Mouse (Mus musculus): ENCODE data around the gene Unc13c. TPM values are rescaled to one million over a fixed set of nuclear protein-coding genes. Genes with fewer than 3 reads are reported as not detected.

Unc13c gene
- polyA plus RNA-seq, 1 experiment = not detected

DNA sequence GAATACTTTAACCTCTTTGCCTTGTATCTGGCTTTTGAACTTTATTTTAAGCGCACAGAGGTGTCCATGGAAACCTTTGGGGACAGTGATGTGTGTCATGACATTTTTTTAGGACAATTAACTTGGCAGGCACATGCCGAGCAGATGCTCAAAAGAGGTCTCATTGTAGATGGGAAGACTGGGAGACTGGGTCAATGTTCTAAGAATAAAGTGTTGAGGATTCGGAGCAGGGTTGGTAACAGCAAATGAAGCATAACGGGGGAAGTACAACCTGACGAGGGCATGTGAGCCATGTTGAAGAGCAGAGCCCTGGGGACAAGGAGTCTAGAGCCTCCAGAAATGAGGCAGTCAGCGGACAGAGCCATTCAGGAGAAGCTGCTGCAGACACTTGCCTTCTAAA, 6.3 kb downstream of the Unc13c start:
- Histone ChIP-seq H3K4me3 (replicated peaks; ENCODE audit: extremely low read depth, low read depth, low read length) (no peak overlapping the region), H3K4me1 (ENCODE audit: control insufficient read depth, insufficient read depth, low read length) (no peaks in the 10 kb centered on the region)
- WGBS = 79% methylated on average over 6 of the region's 6 CpGs
- no peak for DNase-seq
- TF ChIP-seq CTCF (IDR thresholded peaks at IDR 0.05; ENCODE audit: insufficient read depth, low read length) (no peak), POLR2A (IDR thresholded peaks at IDR 0.05; ENCODE audit: borderline replicate concordance, extremely low read depth, low read depth, low read length) (no peak)

DNA sequence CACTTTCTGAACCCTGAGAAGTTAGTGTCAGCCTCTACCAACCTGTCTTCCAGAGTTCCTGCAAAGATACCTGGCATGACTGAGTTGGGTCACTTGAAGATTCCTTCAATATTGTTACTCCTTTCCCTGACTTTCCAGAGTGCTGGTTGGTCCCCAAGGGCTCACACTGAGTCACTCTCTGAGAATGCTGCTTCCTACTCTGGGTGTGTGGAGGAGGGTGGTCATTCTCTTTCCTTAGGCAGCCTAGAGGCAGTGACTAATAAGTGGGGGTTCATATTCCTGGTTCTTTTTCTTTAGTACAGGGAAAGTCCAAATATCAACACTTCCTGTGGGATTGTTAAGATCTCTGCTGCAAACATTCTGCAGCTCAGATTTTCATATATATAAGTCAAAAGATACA, 16.4 kb downstream of the Unc13c start:
- Histone ChIP-seq H3K4me1 (ENCODE audit: control insufficient read depth, insufficient read depth, low read length) (no peaks in the 10 kb centered on the region), H3K4me3 (replicated peaks; ENCODE audit: extremely low read depth, low read depth, low read length) (no peak overlapping the region)
- DNase-seq = no peak
- TF ChIP-seq POLR2A (IDR thresholded peaks at IDR 0.05; ENCODE audit: borderline replicate concordance, extremely low read depth, low read depth, low read length) (no peak), CTCF (IDR thresholded peaks at IDR 0.05; ENCODE audit: insufficient read depth, low read length) (no peak)

DNA sequence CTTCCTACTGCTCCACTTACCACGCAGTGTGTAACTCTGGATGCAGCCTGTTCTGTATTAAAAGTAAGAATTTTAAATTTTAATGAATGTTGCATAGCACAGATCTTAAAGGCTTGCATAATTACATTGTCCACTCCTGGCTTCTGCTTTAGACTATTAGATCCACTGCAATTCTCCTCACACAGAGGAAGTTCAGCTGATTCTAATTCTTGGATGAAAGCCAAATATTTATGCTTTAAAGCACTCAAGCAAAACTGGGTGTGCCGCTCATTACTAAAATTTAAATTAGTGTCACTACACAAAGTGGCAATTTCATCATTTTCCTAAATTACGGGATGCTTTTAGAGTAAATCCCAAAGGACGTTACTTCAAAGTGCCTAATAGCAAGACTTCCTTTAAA, 17.2 kb downstream of the Unc13c start:
- Histone ChIP-seq H3K4me3 (replicated peaks; ENCODE audit: extremely low read depth, low read depth, low read length) (no peak overlapping the region), H3K4me1 (ENCODE audit: control insufficient read depth, insufficient read depth, low read length) (no peaks in the 10 kb centered on the region)
- TF ChIP-seq POLR2A (IDR thresholded peaks at IDR 0.05; ENCODE audit: borderline replicate concordance, extremely low read depth, low read depth, low read length) (no peak), CTCF (IDR thresholded peaks at IDR 0.05; ENCODE audit: insufficient read depth, low read length) (no peak)
- 69% methylated on average over 4 of the region's 4 CpGs for WGBS
- no peak for DNase-seq

- H3K4me1 ChIP-seq (ENCODE audit: control insufficient read depth, insufficient read depth, low read length) = no peaks in the 10 kb centered on the region
- TF ChIP-seq CTCF (IDR thresholded peaks at IDR 0.05; ENCODE audit: insufficient read depth, low read length) (no peak), POLR2A (IDR thresholded peaks at IDR 0.05; ENCODE audit: borderline replicate concordance, extremely low read depth, low read depth, low read length) (no peak)
- 58% methylated on average over 4 of the region's 4 CpGs for WGBS
- DNase-seq = no peak
- no peak overlapping the region for H3K4me3 ChIP-seq (replicated peaks; ENCODE audit: extremely low read depth, low read depth, low read length)
Observed at GRCm38 (mm10) chr9:73934844-73935243, 33.9 kb downstream of the Unc13c start.

- TF ChIP-seq POLR2A (IDR thresholded peaks at IDR 0.05; ENCODE audit: borderline replicate concordance, extremely low read depth, low read depth, low read length) (no peak), CTCF (IDR thresholded peaks at IDR 0.05; ENCODE audit: insufficient read depth, low read length) (no peak)
- no peaks in the 10 kb centered on the region for H3K4me1 ChIP-seq (ENCODE audit: control insufficient read depth, insufficient read depth, low read length)
- no peak for DNase-seq
- WGBS = 88% methylated on average over 9 of the region's 9 CpGs
- no peak overlapping the region for H3K4me3 ChIP-seq (replicated peaks; ENCODE audit: extremely low read depth, low read depth, low read length)
Observed at GRCm38 (mm10) chr9:73931988-73932387, 36.8 kb downstream of the Unc13c start.

DNA sequence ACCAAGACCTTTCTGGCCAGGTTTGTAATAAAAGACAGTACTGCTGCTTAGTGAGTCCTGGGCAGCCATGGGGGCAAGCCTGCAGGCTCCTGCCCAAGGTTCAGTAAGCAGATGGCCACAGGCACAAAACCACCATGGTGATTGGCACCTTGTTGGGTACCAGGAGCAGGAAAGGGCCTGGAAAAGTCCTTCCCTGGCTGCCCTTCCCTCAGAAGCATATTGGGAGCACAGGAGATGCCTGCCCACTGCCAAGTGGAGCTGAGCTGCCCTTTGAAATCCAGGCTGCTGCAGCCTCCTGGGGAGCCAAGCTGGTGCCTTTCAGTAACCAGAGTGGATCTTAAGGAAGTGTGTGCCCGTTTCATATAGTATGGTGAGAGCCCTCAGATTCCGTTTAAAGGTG, 41.5 kb downstream of the Unc13c start:
- TF ChIP-seq CTCF (IDR thresholded peaks at IDR 0.05; ENCODE audit: insufficient read depth, low read length) = no peak
- no peak for DNase-seq
- WGBS = 68% methylated on average over 2 of the region's 2 CpGs
- Histone ChIP-seq H3K4me3 (replicated peaks; ENCODE audit: extremely low read depth, low read depth, low read length) (no peak overlapping the region), H3K4me1 (ENCODE audit: control insufficient read depth, insufficient read depth, low read length) (no peaks in the 10 kb centered on the region)

- no peak for DNase-seq
- Histone ChIP-seq H3K4me1 (ENCODE audit: control insufficient read depth, insufficient read depth, low read length) (no peaks in the 10 kb centered on the region), H3K4me3 (replicated peaks; ENCODE audit: extremely low read depth, low read depth, low read length) (no peak overlapping the region)
- WGBS = 56% methylated on average over 11 of the region's 11 CpGs
- no peak for TF ChIP-seq CTCF (IDR thresholded peaks at IDR 0.05; ENCODE audit: insufficient read depth, low read length)
- TF ChIP-seq POLR2A (IDR thresholded peaks at IDR 0.05; ENCODE audit: borderline replicate concordance, extremely low read depth, low read depth, low read length) = no peak
Observed at GRCm38 (mm10) chr9:73922449-73923115, 46.2 kb downstream of the Unc13c start.

GRCm38 (mm10) chr9:73905959-73906358, 62.8 kb downstream of the Unc13c start:
- WGBS = 34% methylated on average over 4 of the region's 4 CpGs
- no peak for TF ChIP-seq CTCF (IDR thresholded peaks at IDR 0.05; ENCODE audit: insufficient read depth, low read length)
- no peak for TF ChIP-seq POLR2A (IDR thresholded peaks at IDR 0.05; ENCODE audit: borderline replicate concordance, extremely low read depth, low read depth, low read length)
- DNase-seq = no peak
- Histone ChIP-seq H3K4me1 (ENCODE audit: control insufficient read depth, insufficient read depth, low read length) (no peaks in the 10 kb centered on the region), H3K4me3 (replicated peaks; ENCODE audit: extremely low read depth, low read depth, low read length) (no peak overlapping the region)

GRCm38 (mm10) chr9:73898516-73898915, 70.2 kb downstream of the Unc13c start:
- no peaks in the 10 kb centered on the region for H3K4me1 ChIP-seq (ENCODE audit: control insufficient read depth, insufficient read depth, low read length)
- no peak for DNase-seq
- 67% methylated on average over 3 of the region's 3 CpGs for WGBS
- H3K4me3 ChIP-seq (replicated peaks; ENCODE audit: extremely low read depth, low read depth, low read length) = no peak overlapping the region
- TF ChIP-seq CTCF (IDR thresholded peaks at IDR 0.05; ENCODE audit: insufficient read depth, low read length) (no peak), POLR2A (IDR thresholded peaks at IDR 0.05; ENCODE audit: borderline replicate concordance, extremely low read depth, low read depth, low read length) (no peak)

- H3K4me3 ChIP-seq (replicated peaks; ENCODE audit: extremely low read depth, low read depth, low read length) = no peak overlapping the region
- H3K4me1 ChIP-seq (ENCODE audit: control insufficient read depth, insufficient read depth, low read length) = no peaks in the 10 kb centered on the region
- no peak for TF ChIP-seq POLR2A (IDR thresholded peaks at IDR 0.05; ENCODE audit: borderline replicate concordance, extremely low read depth, low read depth, low read length)
- TF ChIP-seq CTCF (IDR thresholded peaks at IDR 0.05; ENCODE audit: insufficient read depth, low read length) = no peak
- 72% methylated on average over 3 of the region's 3 CpGs for WGBS
- no peak for DNase-seq
Observed at GRCm38 (mm10) chr9:73896210-73896609, 72.6 kb downstream of the Unc13c start.

Data from lung, adult 2 months (tissue).